Mouse (Mus musculus) embryonic facial prominence, embryonic 11.5 days (tissue): ENCODE results near the gene Herc3. TPM values are rescaled to one million over a fixed set of nuclear protein-coding genes. Genes with fewer than 3 reads are reported as not detected.

ENCODE experiments used
- ATAC-seq: fragments of 200-750 bp; cut with Nextera tagmentation; replicated peaks from 2 replicates; pipeline ENCODE4 v1.8.0; 2017; ENCODE audit warnings: low read depth; ENCODE audit not compliant: insufficient number of reproducible peaks, low FRiP score, low TSS enrichment
- DNase-seq: peaks from one replicate; pipeline ENCODE4 v3.0.0-alpha.2; 2015; ENCODE audit warnings: low spot score
- H3K27ac ChIP-seq: fragments of 300-500 bp; sonication (generic); replicated peaks from 2 replicates; pipeline ENCODE4 v1.5.1; 2014; ENCODE audit warnings: mild to moderate bottlenecking, low read depth, low read length, control low read depth
- H3K27me3 ChIP-seq: fragments of 300-500 bp; sonication (generic); 2 replicates; pipeline ENCODE4 v1.6.1; 2014; ENCODE audit warnings: mild to moderate bottlenecking, low read length, moderate library complexity, mixed read lengths; ENCODE audit not compliant: control insufficient read depth, insufficient read depth
- H3K36me3 ChIP-seq: fragments of 300-500 bp; sonication (generic); replicated peaks from 2 replicates; pipeline ENCODE4 v1.6.1; 2014; ENCODE audit warnings: low read depth, mild to moderate bottlenecking, low read length, moderate library complexity, mixed read lengths; ENCODE audit not compliant: control insufficient read depth, insufficient read depth
- H3K4me1 ChIP-seq: fragments of 300-500 bp; sonication (generic); 2 replicates; pipeline ENCODE4 v1.6.1; 2014; ENCODE audit warnings: low read length, mixed read lengths; ENCODE audit not compliant: control insufficient read depth, insufficient read depth
- H3K4me2 ChIP-seq: fragments of 300-500 bp; sonication (generic); 2 replicates; pipeline ENCODE4 v1.6.1; 2014; ENCODE audit warnings: low read depth, mild to moderate bottlenecking, control low read depth, low read length, moderate library complexity
- H3K4me3 ChIP-seq: fragments of 300-500 bp; sonication (generic); 2 replicates; pipeline ENCODE4 v1.5.1; 2014; ENCODE audit warnings: low read depth, low read length, control low read depth
- H3K9ac ChIP-seq: fragments of 300-500 bp; sonication (generic); replicated peaks from 2 replicates; pipeline ENCODE4 v1.6.1; 2014; ENCODE audit warnings: mild to moderate bottlenecking, control low read depth, low read length
- H3K9me3 ChIP-seq: fragments of 300-500 bp; sonication (generic); replicated peaks from 2 replicates; pipeline ENCODE4 v1.6.1; 2016; ENCODE audit warnings: mild to moderate bottlenecking, low read length, inconsistent platforms, mixed read lengths; ENCODE audit not compliant: control insufficient read depth
- WGBS: fragments of 180-500 bp; shearing (Covaris S2); extraction: QIAGEN DNeasy Blood & Tissue Kit; methylation state at CpG from one replicate; pipeline ENCODE4 v1.1.7; 2014; 5-methylcytosine and 5-hydroxymethylcytosine counted together
- polyA plus RNA-seq: library from polyadenylated mRNA; unstranded; fragments of >200 nt; fragmentation: Nextera tagmentation; extraction: Ambion mirVana; gene quantifications from 2 replicates; pipeline ENCODE4 v1.2.1, GENCODE M21; 2014

Gene Herc3
- polyA plus RNA-seq, 1 experiment from 2014 or later = 9.6 TPM

GRCm38 (mm10) chr6:58906852-58907261, 75.6 kb downstream of the Herc3 start, which contains the start of gene Nap1l5:
Gene Nap1l5, minus strand, starts transcription at chr6:58907076.
- ATAC-seq (peak; percentile 84), DNase-seq (peak; percentile 26)
- Histone ChIP-seq H3K4me2 (peak within 1 kb of the TSS; percentile 37), H3K27me3 (no peaks in the 10 kb centered on the region), H3K36me3 (no peaks in the 10 kb centered on the region), H3K4me1 (no peaks in the 10 kb centered on the region), H3K9ac (no peak within 1 kb of the TSS; the same call in 1 of the 2 replicates), H3K4me3 (peak within 1 kb of the TSS; percentile 31), H3K27ac (no peak within 1 kb of the TSS), H3K9me3 (no peaks in the 10 kb centered on the region)
- 38% methylated on average over 34 of the region's 34 CpGs for WGBS

DNA sequence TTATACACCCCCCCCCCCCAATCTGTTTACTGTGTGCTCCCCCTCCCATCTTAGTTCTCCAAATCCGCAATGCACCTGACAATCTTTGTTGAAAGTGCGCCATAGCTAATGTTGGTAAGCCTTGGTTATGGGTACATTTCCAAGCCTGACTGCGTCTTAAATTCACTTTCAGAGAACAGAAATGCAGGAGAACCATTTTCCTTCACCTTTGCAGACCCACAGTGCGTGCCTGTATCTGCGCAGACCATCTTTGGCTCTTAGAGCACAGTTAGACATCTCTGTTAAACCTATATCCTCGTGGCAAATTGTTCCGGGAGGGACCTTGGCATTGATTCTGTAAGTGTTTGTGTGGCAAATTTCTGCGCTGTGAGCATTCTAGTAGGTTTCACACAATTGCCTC, 76.1 kb downstream of the Herc3 start:
- ATAC-seq = no peak

GRCm38 (mm10) chr6:58907791-58908190, 76.5 kb downstream of the Herc3 start:
- Histone ChIP-seq H3K9ac (no peak overlapping the region), H3K4me1 (no peaks in the 10 kb centered on the region), H3K4me3 (no peak overlapping the region), H3K27me3 (no peaks in the 10 kb centered on the region), H3K4me2 (no peak overlapping the region), H3K9me3 (no peaks in the 10 kb centered on the region), H3K36me3 (no peaks in the 10 kb centered on the region), H3K27ac (no peak overlapping the region)
- DNase-seq = no peak
- WGBS = 84% methylated on average over 2 of the region's 2 CpGs
- no peak for ATAC-seq

More for the DNA sequence above, 76.1 kb downstream of the Herc3 start:
- DNase-seq = no peak
- Histone ChIP-seq H3K4me1 (no peaks in the 10 kb centered on the region), H3K27ac (no peak overlapping the region), H3K9ac (no peak overlapping the region), H3K4me2 (peak overlapping the region; percentile 37), H3K36me3 (no peaks in the 10 kb centered on the region), H3K4me3 (no peak overlapping the region; the same call in 1 of the 2 replicates), H3K27me3 (no peaks in the 10 kb centered on the region), H3K9me3 (no peaks in the 10 kb centered on the region)
- 78% methylated on average over 8 of the region's 8 CpGs for WGBS

- Histone ChIP-seq H3K9ac (no peak overlapping the region), H3K36me3 (no peaks in the 10 kb centered on the region), H3K4me2 (no peak overlapping the region), H3K4me3 (no peak overlapping the region), H3K27ac (no peak overlapping the region), H3K4me1 (no peaks in the 10 kb centered on the region), H3K27me3 (no peaks in the 10 kb centered on the region), H3K9me3 (no peaks in the 10 kb centered on the region)
- ATAC-seq = no peak
- WGBS = 64% methylated on average over 5 of the region's 5 CpGs
- no peak for DNase-seq
These were observed 81.6 kb downstream of the Herc3 start for GRCm38 (mm10) chr6:58912842-58913241.

DNA sequence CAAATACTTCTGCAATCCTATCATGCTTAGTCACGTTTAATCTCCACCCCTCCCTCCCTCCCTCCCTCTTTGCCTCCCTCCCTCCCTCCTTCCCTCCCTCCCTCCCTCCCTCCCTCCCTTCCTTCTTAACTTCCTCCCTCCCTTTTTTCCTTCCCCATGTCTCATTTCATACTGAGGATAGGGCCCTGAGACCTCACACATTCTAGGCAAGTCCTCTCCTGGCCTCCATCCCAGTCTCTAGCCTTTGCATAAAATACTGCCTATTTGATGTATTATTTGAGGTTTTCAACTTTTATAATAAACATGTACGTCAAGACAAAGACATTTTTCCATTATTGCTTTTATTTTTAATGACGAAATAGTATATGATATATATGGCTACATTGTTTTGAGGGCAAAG, 82.3 kb downstream of the Herc3 start:
- DNase-seq = no peak
- 76% methylated on average over 3 of the region's 3 CpGs for WGBS
- H3K4me1 ChIP-seq = no peaks in the 10 kb centered on the region
- no peaks in the 10 kb centered on the region for H3K36me3 ChIP-seq
- ATAC-seq = no peak
- no peak overlapping the region for H3K4me3 ChIP-seq
- H3K27ac ChIP-seq = no peak overlapping the region
- H3K27me3 ChIP-seq = no peaks in the 10 kb centered on the region
- no peak overlapping the region for H3K4me2 ChIP-seq
- no peak overlapping the region for H3K9ac ChIP-seq
- no peaks in the 10 kb centered on the region for H3K9me3 ChIP-seq

DNA sequence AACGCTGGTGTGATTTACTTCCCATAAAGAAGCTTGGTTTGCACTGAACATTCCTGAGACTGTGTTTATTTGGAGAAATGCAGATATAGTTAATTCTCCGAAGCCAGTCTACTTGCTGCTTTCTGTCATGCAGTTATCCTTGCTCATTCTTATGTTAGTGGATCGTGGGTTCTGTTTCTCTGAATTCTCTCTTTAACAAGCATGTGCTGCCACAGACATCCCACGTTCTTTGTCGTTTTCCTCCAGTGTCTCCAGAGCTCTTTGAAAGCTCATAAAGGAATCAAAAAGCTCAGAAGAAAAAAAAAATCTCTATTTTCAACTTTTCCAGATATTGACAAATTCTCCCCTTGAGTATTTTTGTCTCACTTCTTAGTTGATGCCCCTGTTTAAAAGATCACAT, 82.7 kb downstream of the Herc3 start:
- H3K36me3 ChIP-seq = no peaks in the 10 kb centered on the region
- 85% methylated on average over 5 of the region's 5 CpGs for WGBS

DNA sequence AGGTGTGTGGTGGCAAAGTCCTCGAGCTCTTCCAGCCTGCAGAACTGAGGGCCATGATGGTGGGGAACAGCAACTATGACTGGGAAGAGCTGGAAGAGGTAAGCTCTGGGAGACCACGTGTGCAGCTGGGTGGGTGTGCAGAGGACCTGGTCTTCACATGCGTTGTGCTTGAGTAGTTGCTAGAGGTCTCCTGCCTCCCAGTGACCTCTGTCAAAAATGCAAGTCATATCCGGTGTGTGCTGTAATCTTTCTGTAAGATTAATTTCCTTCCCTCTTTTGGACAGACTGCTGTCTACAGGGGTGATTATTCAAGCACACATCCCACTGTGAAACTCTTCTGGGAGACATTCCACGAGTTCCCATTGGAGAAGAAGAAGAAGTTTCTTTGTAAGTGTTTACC, 85.2 kb downstream of the Herc3 start:
- H3K4me3 ChIP-seq = no peak overlapping the region
- ATAC-seq (no peak), DNase-seq (no peak)
- no peaks in the 10 kb centered on the region for H3K36me3 ChIP-seq
- no peak overlapping the region for H3K9ac ChIP-seq
- no peaks in the 10 kb centered on the region for H3K9me3 ChIP-seq
- WGBS = 88% methylated on average over 5 of the region's 5 CpGs
- H3K4me2 ChIP-seq = no peak overlapping the region
- no peaks in the 10 kb centered on the region for H3K4me1 ChIP-seq
- no peaks in the 10 kb centered on the region for H3K27me3 ChIP-seq
- H3K27ac ChIP-seq = no peak overlapping the region

More for the DNA sequence above, 82.7 kb downstream of the Herc3 start:
- no peak for ATAC-seq
- Histone ChIP-seq H3K4me3 (no peak overlapping the region), H3K4me2 (no peak overlapping the region), H3K27ac (no peak overlapping the region), H3K9ac (no peak overlapping the region), H3K27me3 (no peaks in the 10 kb centered on the region), H3K9me3 (no peaks in the 10 kb centered on the region), H3K4me1 (no peaks in the 10 kb centered on the region)
- DNase-seq = no peak

- no peak overlapping the region for H3K9ac ChIP-seq
- no peak overlapping the region for H3K4me3 ChIP-seq
- H3K4me2 ChIP-seq = no peak overlapping the region
- no peaks in the 10 kb centered on the region for H3K4me1 ChIP-seq
- DNase-seq (no peak), ATAC-seq (no peak)
- no peaks in the 10 kb centered on the region for H3K9me3 ChIP-seq
- H3K36me3 ChIP-seq = no peaks in the 10 kb centered on the region
- H3K27ac ChIP-seq = no peak overlapping the region
- 82% methylated on average over 6 of the region's 6 CpGs for WGBS
- no peaks in the 10 kb centered on the region for H3K27me3 ChIP-seq
These were observed 89.5 kb downstream of the Herc3 start for GRCm38 (mm10) chr6:58920735-58921134.
